Mouse (Mus musculus) E14TG2a.4 (cell line): ENCODE measurements at regions not wholly inside any gene's neighbourhood (a gene's known extent, or its start where the extent isn't known, plus 50 kb on each side); places are given as distances from the start of the nearest gene placed in this dataset.
"Not testable (repeated sequence)": the region's sequence is repeated elsewhere in the genome, so short reads cannot be mapped to it uniquely, and the experiment has no call there.

Experiments used
- H3K27me3 ChIP-seq: 2 replicates; pipeline ENCODE4 v1.6.1; 2014; ENCODE audit warnings: low read length, control low read depth; ENCODE audit not compliant: insufficient read depth
- H3K36me3 ChIP-seq: 2 replicates; pipeline ENCODE4 v1.6.1; 2014; ENCODE audit warnings: low read length, control low read depth; ENCODE audit not compliant: insufficient read depth
- H3K4me1 ChIP-seq: replicated peaks from 2 replicates; pipeline ENCODE4 v1.6.1; 2014; ENCODE audit warnings: low read depth, low read length, control low read depth
- H3K4me3 ChIP-seq: replicated peaks from 2 replicates; pipeline ENCODE4 v1.5.1; 2014; ENCODE audit warnings: mild to moderate bottlenecking, low read length
- H3K9me3 ChIP-seq: 2 replicates; pipeline ENCODE4 v1.6.1; 2014; ENCODE audit warnings: low read length, control low read depth
- CTCF ChIP-seq: conservative IDR thresholded peaks from 2 replicates; pipeline ENCODE4 v1.5.1; 2014; ENCODE audit warnings: low read length
- NANOG ChIP-seq: IDR thresholded peaks from 2 replicates; pipeline ENCODE4 v1.6.1; 2014; ENCODE audit warnings: borderline replicate concordance, low read length, mixed read lengths
- POU5F1 ChIP-seq: IDR thresholded peaks from 2 replicates; pipeline ENCODE4 v1.6.1; 2014; ENCODE audit warnings: low read length, borderline replicate concordance

DNA sequence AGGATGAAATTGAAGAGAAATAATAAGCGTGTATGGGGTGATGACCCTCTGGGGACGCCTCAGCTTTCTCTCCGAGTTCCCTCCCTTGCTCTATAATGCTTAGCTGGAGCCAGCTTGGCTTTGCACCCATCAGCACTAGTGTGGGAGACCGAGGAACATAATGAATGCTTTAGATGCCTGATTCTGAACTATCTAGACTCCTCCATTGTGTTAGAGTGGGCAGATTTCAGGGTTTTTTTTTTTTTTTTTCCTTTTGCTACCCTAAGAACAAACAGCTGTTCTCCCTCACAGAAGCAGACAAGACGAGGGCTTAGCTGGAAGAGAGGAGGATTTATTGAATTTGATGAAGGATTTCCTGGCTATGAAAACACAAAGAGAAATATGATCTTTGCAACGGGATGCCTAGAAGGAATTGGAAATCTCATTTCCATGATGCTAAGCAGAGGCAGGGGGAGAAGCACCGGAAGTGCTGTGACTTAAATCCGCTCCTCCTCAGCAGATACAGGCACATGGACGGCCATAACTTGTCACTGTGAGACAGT is 390.4 kb upstream of the Auts2 start:
- TF ChIP-seq POU5F1 (no peak), NANOG (no peak), CTCF (no peak)
- no peaks in the 10 kb centered on the region for H3K4me1 ChIP-seq
- H3K9me3 ChIP-seq = no peaks in the 10 kb centered on the region
- peaks cover 6% of the 10 kb centered on the region; the same call in 1 of the 2 replicates for H3K27me3 ChIP-seq
- H3K4me3 ChIP-seq = no peak overlapping the region
- H3K36me3 ChIP-seq = no peaks in the 10 kb centered on the region

- H3K4me1 ChIP-seq, H3K9me3 ChIP-seq, H3K4me3 ChIP-seq, H3K36me3 ChIP-seq: not testable (repeated sequence)
- H3K27me3 ChIP-seq = peaks cover 15% of the 10 kb centered on the region
These were observed 386.8 kb upstream of the Auts2 start for GRCm38 (mm10) chr5:132929955-132930354.

GRCm38 (mm10) chr5:132923365-132923764 is 380.2 kb upstream of the Auts2 start:
- Histone ChIP-seq H3K36me3 (no peaks in the 10 kb centered on the region), H3K9me3 (no peaks in the 10 kb centered on the region), H3K27me3 (peaks cover 10% of the 10 kb centered on the region; the same call in 1 of the 2 replicates), H3K4me1 (peaks cover 11% of the 10 kb centered on the region), H3K4me3 (no peak overlapping the region)
- TF ChIP-seq POU5F1 (no peak), CTCF (no peak), NANOG (no peak)

DNA sequence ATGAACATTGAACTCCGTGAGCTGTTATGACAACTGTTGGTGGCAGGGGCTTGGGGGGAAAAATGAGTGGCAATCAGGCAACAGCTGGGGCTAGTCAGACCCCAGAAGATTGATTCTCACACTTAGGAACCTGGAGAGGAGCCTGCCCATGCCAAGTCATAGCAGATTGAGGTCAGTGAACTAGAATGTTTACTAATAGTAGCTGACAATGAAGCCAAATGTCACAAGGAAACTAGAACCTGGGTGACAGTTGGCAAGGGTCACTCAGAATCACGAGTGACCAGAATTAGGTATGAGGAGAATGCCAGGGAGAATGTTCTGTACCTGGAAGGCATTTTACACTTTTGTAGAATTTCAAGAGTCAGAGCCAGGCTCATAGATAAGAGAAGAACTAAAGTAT is 365.9 kb upstream of the Auts2 start:
- peaks cover 20% of the 10 kb centered on the region for H3K4me1 ChIP-seq
- H3K27me3 ChIP-seq = no peaks in the 10 kb centered on the region
- no peak overlapping the region for H3K4me3 ChIP-seq
- no peak for TF ChIP-seq NANOG
- TF ChIP-seq CTCF = no peak
- TF ChIP-seq POU5F1 = no peak
- H3K36me3 ChIP-seq = no peaks in the 10 kb centered on the region
- 0 out of 2 replicates have a peak, but pooled peaks cover 4% of the 10 kb centered on the region for H3K9me3 ChIP-seq

GRCm38 (mm10) chr5:132908220-132908619 is 365.1 kb upstream of the Auts2 start:
- TF ChIP-seq CTCF (no peak), POU5F1 (no peak), NANOG (no peak)
- Histone ChIP-seq H3K4me3 (no peak overlapping the region), H3K9me3 (0 out of 2 replicates have a peak, but pooled peaks cover 4% of the 10 kb centered on the region), H3K4me1 (peaks cover 20% of the 10 kb centered on the region), H3K27me3 (no peaks in the 10 kb centered on the region), H3K36me3 (no peaks in the 10 kb centered on the region)

GRCm38 (mm10) chr5:132892591-132892990 is 349.4 kb upstream of the Auts2 start:
- Histone ChIP-seq H3K9me3 (peaks cover 16% of the 10 kb centered on the region; the same call in 1 of the 2 replicates), H3K4me1 (peaks cover 17% of the 10 kb centered on the region), H3K4me3 (no peak overlapping the region), H3K27me3 (0 out of 2 replicates have a peak, but pooled peaks cover 2% of the 10 kb centered on the region), H3K36me3 (no peaks in the 10 kb centered on the region)
- TF ChIP-seq CTCF (no peak), POU5F1 (no peak), NANOG (no peak)

DNA sequence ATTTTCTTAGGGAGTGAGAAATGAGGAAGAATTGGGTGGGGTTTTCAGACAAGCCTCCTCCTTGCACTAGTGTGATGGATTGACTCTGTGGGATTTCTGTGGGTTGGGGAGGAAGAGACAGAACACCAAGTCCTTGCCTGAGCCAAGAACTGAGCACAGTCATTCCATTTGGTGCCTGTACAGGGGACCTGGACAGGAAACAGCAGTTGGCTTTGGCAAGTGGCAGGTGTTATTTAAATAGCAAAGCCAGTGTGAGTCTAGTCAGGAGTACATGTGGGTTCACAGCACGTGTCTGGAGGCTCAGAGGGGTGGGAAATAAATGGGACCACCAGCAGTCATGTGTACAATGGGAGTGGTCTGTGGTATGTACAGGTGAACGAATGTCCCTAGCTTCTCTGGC is 341.0 kb upstream of the Auts2 start:
- TF ChIP-seq CTCF = no peak
- no peak for TF ChIP-seq NANOG
- TF ChIP-seq POU5F1 = no peak
- peaks cover 5% of the 10 kb centered on the region for H3K27me3 ChIP-seq
- peaks cover 4% of the 10 kb centered on the region; the same call in 1 of the 2 replicates for H3K4me1 ChIP-seq
- no peaks in the 10 kb centered on the region for H3K36me3 ChIP-seq
- H3K9me3 ChIP-seq = no peaks in the 10 kb centered on the region
- H3K4me3 ChIP-seq = no peak overlapping the region

- Histone ChIP-seq H3K27me3 (peaks cover 5% of the 10 kb centered on the region), H3K4me3 (no peak overlapping the region), H3K4me1 (peaks cover 8% of the 10 kb centered on the region; the same call in 1 of the 2 replicates), H3K9me3 (no peaks in the 10 kb centered on the region), H3K36me3 (no peaks in the 10 kb centered on the region)
- no peak for TF ChIP-seq NANOG
- TF ChIP-seq POU5F1 = no peak
- no peak for TF ChIP-seq CTCF
These were observed 339.1 kb upstream of the Auts2 start for GRCm38 (mm10) chr5:132882291-132882690.

DNA sequence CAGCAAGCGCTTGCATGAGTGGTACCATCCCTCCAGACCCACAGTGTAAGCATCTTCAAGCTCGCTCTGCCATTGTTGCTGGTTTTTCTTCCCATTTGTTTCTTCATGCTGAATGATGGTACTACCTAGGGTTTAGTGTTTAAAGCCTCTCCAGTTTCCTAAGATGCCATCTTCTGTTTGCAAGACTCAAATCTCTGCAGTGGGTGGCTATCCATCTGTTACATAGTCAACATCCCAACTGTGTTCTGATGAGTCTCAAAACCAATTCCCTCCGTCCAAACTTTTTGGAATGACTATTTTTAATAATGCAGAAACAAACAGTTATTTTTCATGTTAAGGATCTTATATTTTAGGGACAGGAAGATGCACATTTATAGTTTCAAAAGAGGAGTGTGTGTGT is 338.0 kb upstream of the Auts2 start:
- TF ChIP-seq CTCF (no peak), POU5F1 (no peak), NANOG (no peak)
- no peaks in the 10 kb centered on the region for H3K9me3 ChIP-seq
- no peaks in the 10 kb centered on the region for H3K36me3 ChIP-seq
- no peak overlapping the region for H3K4me3 ChIP-seq
- peaks cover 5% of the 10 kb centered on the region for H3K27me3 ChIP-seq
- H3K4me1 ChIP-seq = peaks cover 12% of the 10 kb centered on the region; the same call in 1 of the 2 replicates
